Mouse (Mus musculus): ENCODE results near the gene Fam133b. TPM values are rescaled to one million over a fixed set of nuclear protein-coding genes. Genes with fewer than 3 reads are reported as not detected.
"Not testable (repeated sequence)": the region's sequence is repeated elsewhere in the genome, so short reads cannot be mapped to it uniquely, and the experiment has no call there.

Gene Fam133b
- polyA plus RNA-seq, 1 experiment: 30.0 TPM

- H3K4me3 ChIP-seq (ENCODE audit: insufficient read depth, low read length): peak within 1 kb of the TSS; percentile 82
- TF ChIP-seq POLR2A (IDR thresholded peaks at IDR 0.05; ENCODE audit: low read depth, low read length) (peak; percentile 10), CTCF (IDR thresholded peaks at IDR 0.05; ENCODE audit: borderline replicate concordance, insufficient read depth, low read length) (peak; percentile 25; the same call in 1 of the 2 replicates)
- H3K27ac ChIP-seq (ENCODE audit: insufficient read depth, low read length): no peak within 1 kb of the TSS
- no peaks in the 10 kb centered on the region for H3K4me1 ChIP-seq (ENCODE audit: control insufficient read depth, insufficient read depth, low read length)
Observed at GRCm38 (mm10) chr5:3595693-3596398, 52.2 kb downstream of the Fam133b start, which contains the start of gene Pex1. Pex1 (plus strand) TSS chr5:3596066.

DNA sequence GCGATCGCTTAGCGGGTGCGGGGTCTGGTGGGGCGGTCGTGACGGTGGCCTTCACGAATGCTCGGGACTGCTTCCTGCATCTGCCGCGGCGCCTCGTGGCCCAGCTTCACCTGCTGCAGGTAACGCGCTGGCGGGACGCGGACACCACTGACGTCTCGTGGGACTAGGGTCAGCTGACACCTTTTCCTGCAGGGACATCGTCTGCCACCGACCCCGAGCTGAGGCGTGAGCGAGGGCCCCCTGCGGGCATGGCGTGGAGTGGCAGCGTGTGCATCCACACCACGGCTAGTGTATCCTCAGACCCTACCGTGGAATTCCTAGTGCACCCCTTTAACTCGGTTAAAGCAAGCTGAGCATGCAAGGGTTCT lies 52.8 kb downstream of the Fam133b start, which contains the start of gene Rbm48:
Gene Rbm48 (minus strand): TSS at position 187 of the 368 bp plus-strand sequence.
- Histone ChIP-seq H3K4me3 (ENCODE audit: insufficient read depth, low read length) (peak within 1 kb of the TSS; percentile 82), H3K27ac (ENCODE audit: insufficient read depth, low read length) (no peak within 1 kb of the TSS), H3K4me1 (ENCODE audit: control insufficient read depth, insufficient read depth, low read length) (no peaks in the 10 kb centered on the region)
- TF ChIP-seq CTCF (IDR thresholded peaks at IDR 0.05; ENCODE audit: borderline replicate concordance, insufficient read depth, low read length) (peak; percentile 86), POLR2A (IDR thresholded peaks at IDR 0.05; ENCODE audit: low read depth, low read length) (0 out of 2 replicates have a peak, but pooled peaks have one; percentile 39)

- peak overlapping the region; percentile 66 for H3K4me3 ChIP-seq (ENCODE audit: insufficient read depth, low read length)
- H3K4me1 ChIP-seq (ENCODE audit: control insufficient read depth, insufficient read depth, low read length): no peaks in the 10 kb centered on the region
- TF ChIP-seq POLR2A (IDR thresholded peaks at IDR 0.05; ENCODE audit: low read depth, low read length) (no peak), CTCF (IDR thresholded peaks at IDR 0.05; ENCODE audit: borderline replicate concordance, insufficient read depth, low read length) (no peak)
- H3K27ac ChIP-seq (ENCODE audit: insufficient read depth, low read length): no peak overlapping the region
Observed at GRCm38 (mm10) chr5:3597171-3597570, 53.5 kb downstream of the Fam133b start.

GRCm38 (mm10) chr5:3598766-3599165 lies 55.1 kb downstream of the Fam133b start:
- Histone ChIP-seq H3K27ac (ENCODE audit: insufficient read depth, low read length) (no peak overlapping the region), H3K4me3 (ENCODE audit: insufficient read depth, low read length) (no peak overlapping the region), H3K4me1 (ENCODE audit: control insufficient read depth, insufficient read depth, low read length) (no peaks in the 10 kb centered on the region)
- TF ChIP-seq CTCF (IDR thresholded peaks at IDR 0.05; ENCODE audit: borderline replicate concordance, insufficient read depth, low read length): no peak
- TF ChIP-seq POLR2A (IDR thresholded peaks at IDR 0.05; ENCODE audit: low read depth, low read length): no peak

DNA sequence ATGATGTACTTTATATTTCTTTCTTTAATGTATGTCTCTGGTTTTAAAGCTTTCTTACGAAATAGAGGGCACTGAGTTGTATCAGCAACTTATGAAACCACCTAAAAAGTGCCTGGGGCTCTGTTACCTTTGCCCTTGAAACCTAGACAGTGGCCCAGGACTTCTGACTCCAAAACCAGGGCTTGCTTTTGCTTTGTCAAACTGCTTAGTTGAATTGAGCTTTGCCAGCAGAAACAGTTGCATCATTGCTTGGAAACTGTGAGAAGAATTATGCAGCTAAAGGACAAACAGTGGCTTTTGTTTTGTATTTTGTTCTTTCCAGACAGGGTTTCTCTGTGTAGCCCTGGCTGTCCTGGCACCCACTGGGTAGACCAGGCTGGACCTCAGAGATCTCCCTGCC lies 56.7 kb downstream of the Fam133b start:
- no peak overlapping the region for H3K4me3 ChIP-seq (ENCODE audit: insufficient read depth, low read length)
- TF ChIP-seq POLR2A (IDR thresholded peaks at IDR 0.05; ENCODE audit: low read depth, low read length): no peak
- TF ChIP-seq CTCF (IDR thresholded peaks at IDR 0.05; ENCODE audit: borderline replicate concordance, insufficient read depth, low read length): no peak
- H3K4me1 ChIP-seq (ENCODE audit: control insufficient read depth, insufficient read depth, low read length): no peaks in the 10 kb centered on the region
- no peak overlapping the region for H3K27ac ChIP-seq (ENCODE audit: insufficient read depth, low read length)

GRCm38 (mm10) chr5:3600790-3601189 lies 57.2 kb downstream of the Fam133b start:
- H3K27ac ChIP-seq (ENCODE audit: insufficient read depth, low read length): no peak overlapping the region
- no peak overlapping the region for H3K4me3 ChIP-seq (ENCODE audit: insufficient read depth, low read length)
- H3K4me1 ChIP-seq (ENCODE audit: control insufficient read depth, insufficient read depth, low read length): no peaks in the 10 kb centered on the region
- no peak for TF ChIP-seq CTCF (IDR thresholded peaks at IDR 0.05; ENCODE audit: borderline replicate concordance, insufficient read depth, low read length)
- TF ChIP-seq POLR2A (IDR thresholded peaks at IDR 0.05; ENCODE audit: low read depth, low read length): no peak

- Histone ChIP-seq H3K4me1 (ENCODE audit: control insufficient read depth, insufficient read depth, low read length) (no peaks in the 10 kb centered on the region), H3K4me3 (ENCODE audit: insufficient read depth, low read length) (no peak overlapping the region), H3K27ac (ENCODE audit: insufficient read depth, low read length) (no peak overlapping the region)
- TF ChIP-seq POLR2A (IDR thresholded peaks at IDR 0.05; ENCODE audit: low read depth, low read length) (no peak), CTCF (IDR thresholded peaks at IDR 0.05; ENCODE audit: borderline replicate concordance, insufficient read depth, low read length) (no peak)
Observed at GRCm38 (mm10) chr5:3607114-3607513, 63.5 kb downstream of the Fam133b start.

GRCm38 (mm10) chr5:3609241-3609640 lies 65.6 kb downstream of the Fam133b start:
- no peaks in the 10 kb centered on the region for H3K4me1 ChIP-seq (ENCODE audit: control insufficient read depth, insufficient read depth, low read length)
- TF ChIP-seq CTCF (IDR thresholded peaks at IDR 0.05; ENCODE audit: borderline replicate concordance, insufficient read depth, low read length) (no peak), POLR2A (IDR thresholded peaks at IDR 0.05; ENCODE audit: low read depth, low read length) (no peak)
- H3K4me3 ChIP-seq (ENCODE audit: insufficient read depth, low read length): no peak overlapping the region
- H3K27ac ChIP-seq (ENCODE audit: insufficient read depth, low read length): no peak overlapping the region

DNA sequence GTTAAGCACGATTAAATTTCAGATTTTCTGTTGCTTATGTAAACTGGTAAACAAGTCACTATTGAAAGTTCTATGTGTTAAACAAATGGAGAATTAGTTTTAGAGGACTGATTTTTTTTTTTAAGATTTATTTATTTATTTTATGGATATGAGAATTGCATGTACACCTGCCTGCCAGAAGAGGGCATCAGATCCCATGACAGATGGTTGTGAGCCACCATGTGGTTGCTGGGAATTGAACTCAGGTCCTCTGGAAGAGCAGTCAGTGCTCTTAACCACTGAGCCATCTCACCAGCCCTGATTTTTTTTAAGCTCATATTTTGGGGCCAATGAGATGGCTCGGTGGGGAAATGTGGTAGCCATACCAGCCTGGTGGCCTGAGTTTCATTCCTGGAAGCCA lies 68.2 kb downstream of the Fam133b start:
- not testable (repeated sequence) for H3K27ac ChIP-seq (ENCODE audit: insufficient read depth, low read length); H3K4me1 ChIP-seq (ENCODE audit: control insufficient read depth, insufficient read depth, low read length); H3K4me3 ChIP-seq (ENCODE audit: insufficient read depth, low read length)

Other genes starting within 250 kb of the Fam133b start
- 30.5 and 31.4 TPM in 2 replicates for gene Cdk6, start 202.3 kb upstream of the Fam133b start, polyA plus RNA-seq (2011; ENCODE audit: insufficient read length, low read depth, missing spikeins)
- 8.0 and 10.8 TPM in 2 replicates for gene 1700109H08Rik, start 27.7 kb downstream of the Fam133b start, polyA plus RNA-seq (2011; ENCODE audit: insufficient read length, low read depth, missing spikeins)
- gene Pex1, start 52.2 kb downstream of the Fam133b start, polyA plus RNA-seq (2011; ENCODE audit: insufficient read length, low read depth, missing spikeins): 10.5 and 13.1 TPM in 2 replicates
- gene Rbm48, start 52.8 kb downstream of the Fam133b start, polyA plus RNA-seq (2011; ENCODE audit: insufficient read length, low read depth, missing spikeins): 5.9 and 6.6 TPM in 2 replicates
- gene Tmbim7, start 107.3 kb downstream of the Fam133b start, polyA plus RNA-seq (2011; ENCODE audit: insufficient read length, low read depth, missing spikeins): not detected in 2 replicates
- 163 and 176 TPM in 2 replicates for gene Gatad1, start 113.4 kb downstream of the Fam133b start, polyA plus RNA-seq (2011; ENCODE audit: insufficient read length, low read depth, missing spikeins)